Mouse (Mus musculus) thymus, adult 18-20 months (tissue): ENCODE measurements around the gene Tut1.
A peak's percentile ranks its signal among the peaks of the same experiment; 100 is the strongest.

Source experiments
- DNase-seq, 2 experiments: peaks; one replicate each; pipeline ENCODE4 v3.0.0; 2022; ENCODE audit warnings: mixed read lengths in 2 of 2

Gene Tut1

GRCm38 (mm10) chr19:8953135-8954039 is at the start of gene Tut1:
Tut1 (plus strand) TSS chr19:8953847.
- peak; percentile 80 to 87 for DNase-seq

DNA sequence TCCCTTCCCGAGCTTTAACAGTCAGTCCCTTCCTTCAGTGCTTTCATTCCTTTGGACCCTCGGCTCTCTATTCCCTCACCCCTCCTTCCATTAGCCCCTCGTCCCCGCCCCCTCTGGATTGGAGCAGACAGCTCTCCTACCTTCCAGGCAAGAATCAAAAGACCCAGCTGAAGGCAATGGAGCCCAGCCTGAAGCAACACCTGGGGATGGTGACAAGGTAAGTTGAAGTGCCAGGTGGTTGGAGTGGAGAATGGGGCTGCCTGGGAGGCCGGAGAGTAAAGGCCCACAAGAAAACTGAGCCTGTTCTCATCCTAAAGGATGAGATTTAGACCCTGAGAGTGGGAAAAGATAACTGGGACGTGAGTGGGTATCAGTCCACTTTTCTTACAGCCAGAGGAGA is 45.1 kb upstream of the Tut1 start:
- DNase-seq = no peak

DNA sequence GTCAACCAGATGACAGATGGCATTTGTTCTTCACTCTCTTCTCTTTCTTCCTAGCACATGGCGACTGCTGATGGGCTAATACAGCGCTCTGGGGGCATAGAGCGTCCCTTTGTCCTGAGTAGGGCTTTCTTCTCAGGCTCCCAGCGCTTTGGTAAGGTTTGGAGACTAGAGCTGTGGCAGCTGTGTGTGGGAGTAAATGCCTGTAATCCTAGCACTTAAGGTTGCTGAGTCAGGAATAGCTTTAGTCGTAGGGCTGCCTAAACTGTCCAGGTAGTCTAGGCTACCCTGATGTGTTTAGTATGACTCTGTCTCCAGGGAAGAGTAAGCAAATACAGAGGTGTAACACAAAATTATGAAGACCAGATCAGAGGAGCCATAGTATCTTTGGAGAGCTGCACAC is 41.8 kb upstream of the Tut1 start:
- DNase-seq = no peak

DNA sequence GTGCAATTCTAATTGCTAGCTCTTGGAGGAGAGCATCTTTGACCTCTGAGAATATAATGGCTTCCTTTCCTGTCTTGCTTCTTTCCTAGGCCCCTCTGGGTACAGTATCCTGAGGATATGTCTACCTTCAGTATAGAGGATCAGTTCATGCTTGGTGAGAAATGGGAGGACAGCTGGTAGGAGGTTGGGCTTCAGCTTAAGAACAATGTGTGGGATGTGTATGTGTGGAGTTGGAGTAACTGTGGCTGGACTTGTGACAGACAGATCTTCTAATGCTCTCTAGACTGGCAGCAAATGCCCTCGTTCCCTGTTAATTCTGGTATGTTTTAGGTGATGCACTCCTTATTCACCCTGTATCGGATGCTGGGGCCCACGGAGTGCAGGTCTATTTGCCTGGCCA is 39.4 kb upstream of the Tut1 start:
- DNase-seq = no peak

GRCm38 (mm10) chr19:8919000-8919399 is 34.6 kb upstream of the Tut1 start:
- DNase-seq = no peak

DNA sequence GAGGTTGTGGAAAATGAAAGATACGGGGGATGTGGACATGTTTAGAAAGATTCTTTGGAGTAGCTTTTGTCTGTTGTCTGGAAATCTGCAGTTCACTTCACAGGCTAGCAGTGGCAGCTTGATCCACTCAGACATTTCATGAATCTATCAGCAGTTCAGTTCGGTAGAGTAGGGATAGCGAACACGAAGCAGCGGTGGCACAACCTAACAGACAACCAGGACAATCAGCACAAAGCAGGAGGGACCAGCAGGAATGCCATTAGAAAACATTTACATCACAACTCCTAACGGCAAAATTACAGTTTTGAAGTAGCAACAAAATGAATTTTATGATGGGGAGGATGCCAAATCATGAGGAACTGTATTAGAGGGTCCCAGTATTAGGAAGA is 34.0 kb upstream of the Tut1 start:
- DNase-seq = no peak

DNA sequence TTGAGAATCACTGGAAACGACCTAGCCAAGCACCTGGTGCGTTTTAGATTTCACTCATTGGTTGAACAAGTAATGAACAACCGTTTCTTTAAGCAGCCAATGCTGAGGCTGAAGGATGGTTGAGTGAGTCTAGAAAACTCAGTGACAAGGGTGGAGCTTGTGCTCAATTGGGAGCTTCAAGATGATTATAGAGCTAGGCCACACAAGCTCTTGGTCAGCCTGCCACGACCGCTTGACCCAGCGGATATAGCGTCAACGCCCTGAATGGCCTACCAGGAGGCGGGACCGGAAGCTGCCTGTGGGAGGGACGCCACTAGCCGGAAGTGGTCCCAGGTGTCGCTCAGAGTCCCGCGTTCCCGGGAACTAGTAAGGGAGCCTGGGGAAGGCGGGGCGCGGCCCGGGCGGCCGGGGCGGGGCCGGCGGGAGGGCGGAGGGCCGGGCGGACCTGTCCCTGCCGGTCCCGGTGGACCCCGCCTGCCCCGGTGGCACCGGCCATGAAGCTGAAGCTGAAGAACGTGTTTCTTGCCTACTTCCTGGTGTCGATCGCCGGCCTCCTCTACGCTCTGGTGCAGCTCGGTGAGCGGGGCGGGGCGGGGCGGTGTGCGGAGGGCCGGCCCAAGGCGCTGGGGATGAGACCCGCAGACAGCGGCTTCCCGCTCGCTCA is 33.4 kb upstream of the Tut1 start, which contains the start of gene B3gat3:
Gene B3gat3, plus strand, starts transcription at position 302 of the 664 bp plus-strand sequence.
- peak; percentile 78 to 81 for DNase-seq

DNA sequence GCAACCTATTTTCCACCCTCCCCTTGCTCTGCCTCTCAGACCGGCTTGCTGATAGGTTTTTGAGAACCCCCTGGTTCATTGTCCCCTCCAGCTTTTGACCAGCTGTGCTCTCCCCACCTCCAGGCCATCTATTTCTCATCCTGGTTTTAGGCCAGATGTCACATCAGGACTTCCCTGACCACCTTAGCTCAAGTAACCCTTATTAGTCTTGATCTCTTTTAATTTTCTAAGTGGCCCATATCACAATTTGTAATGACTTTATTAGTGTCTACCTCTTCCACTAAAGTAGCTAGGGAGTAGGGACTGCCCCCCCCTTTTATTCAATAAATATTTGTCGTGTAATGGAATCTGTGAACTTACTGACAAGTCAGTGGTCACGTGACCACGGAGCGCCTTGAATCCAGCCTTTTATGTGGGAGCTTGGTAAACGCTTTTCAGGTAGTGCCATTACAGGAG is 32.8 kb upstream of the Tut1 start:
- DNase-seq = no peak

DNA sequence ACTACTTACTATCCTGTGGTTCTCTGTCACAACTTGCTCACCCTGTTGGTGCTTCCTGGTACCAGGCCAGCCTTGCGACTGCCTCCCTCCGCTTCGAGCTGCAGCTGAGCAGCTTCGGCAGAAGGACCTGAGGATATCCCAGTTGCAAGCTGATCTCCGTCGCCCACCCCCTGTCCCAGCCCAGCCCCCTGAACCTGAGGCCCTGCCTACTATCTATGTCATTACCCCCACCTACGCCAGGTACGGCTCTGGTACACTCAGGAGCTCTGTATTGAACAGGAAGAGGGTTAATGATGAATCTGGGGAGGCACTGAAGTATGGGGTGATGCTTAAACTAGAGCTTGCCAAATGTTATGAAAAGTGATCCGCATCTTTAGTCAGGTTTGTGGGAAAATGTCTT is 31.9 kb upstream of the Tut1 start:
- no peak for DNase-seq

DNA sequence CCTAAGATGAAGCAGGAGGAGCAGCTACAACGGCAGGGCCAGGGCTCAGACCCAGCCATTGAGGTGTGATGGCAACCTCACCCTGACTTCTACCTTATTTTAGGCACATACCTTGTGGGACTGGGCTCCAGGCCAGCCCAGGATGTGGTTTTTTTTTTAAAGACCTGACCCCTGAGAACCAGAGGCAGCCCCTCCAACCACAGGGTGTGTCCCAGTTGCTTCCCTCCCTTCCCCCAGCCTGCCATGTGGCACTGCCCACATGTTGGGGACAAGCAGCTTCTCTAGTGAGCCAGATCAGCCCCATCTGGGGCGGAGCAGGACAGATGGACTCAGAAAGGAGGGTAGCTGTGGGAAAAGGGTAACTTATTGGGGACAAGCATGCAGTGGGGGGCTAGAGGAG is 26.9 kb upstream of the Tut1 start:
- no peak for DNase-seq

- DNase-seq = no peak
Measured at GRCm38 (mm10) chr19:8927891-8928525, 25.6 kb upstream of the Tut1 start.

DNA sequence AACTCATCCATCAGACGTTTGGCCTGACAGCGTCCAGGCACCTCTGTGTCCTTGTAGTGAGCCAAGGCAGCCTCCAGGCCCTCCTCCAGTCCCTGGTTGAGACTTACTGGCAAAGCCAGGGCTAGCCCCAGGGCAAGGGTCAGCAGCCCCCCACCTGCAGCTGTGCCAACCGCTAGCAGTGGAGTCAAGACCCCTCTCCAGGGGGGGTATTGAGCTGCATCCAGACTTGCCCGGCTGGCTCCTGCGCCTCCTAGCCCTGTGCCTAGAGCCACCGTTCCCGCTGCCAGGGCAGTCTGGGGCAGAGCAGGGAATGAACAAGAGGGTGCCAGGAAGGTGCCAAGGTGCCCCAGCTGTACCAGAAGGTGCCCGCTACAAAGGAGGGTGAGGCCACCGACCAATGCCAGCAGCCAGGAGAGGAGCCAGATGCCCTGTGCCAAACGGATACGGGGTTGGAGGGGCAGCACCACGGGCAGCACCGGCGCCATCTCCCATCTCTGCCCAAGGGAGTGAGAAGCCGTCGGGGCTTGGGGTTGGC is 24.9 kb upstream of the Tut1 start:
- DNase-seq = no peak

DNA sequence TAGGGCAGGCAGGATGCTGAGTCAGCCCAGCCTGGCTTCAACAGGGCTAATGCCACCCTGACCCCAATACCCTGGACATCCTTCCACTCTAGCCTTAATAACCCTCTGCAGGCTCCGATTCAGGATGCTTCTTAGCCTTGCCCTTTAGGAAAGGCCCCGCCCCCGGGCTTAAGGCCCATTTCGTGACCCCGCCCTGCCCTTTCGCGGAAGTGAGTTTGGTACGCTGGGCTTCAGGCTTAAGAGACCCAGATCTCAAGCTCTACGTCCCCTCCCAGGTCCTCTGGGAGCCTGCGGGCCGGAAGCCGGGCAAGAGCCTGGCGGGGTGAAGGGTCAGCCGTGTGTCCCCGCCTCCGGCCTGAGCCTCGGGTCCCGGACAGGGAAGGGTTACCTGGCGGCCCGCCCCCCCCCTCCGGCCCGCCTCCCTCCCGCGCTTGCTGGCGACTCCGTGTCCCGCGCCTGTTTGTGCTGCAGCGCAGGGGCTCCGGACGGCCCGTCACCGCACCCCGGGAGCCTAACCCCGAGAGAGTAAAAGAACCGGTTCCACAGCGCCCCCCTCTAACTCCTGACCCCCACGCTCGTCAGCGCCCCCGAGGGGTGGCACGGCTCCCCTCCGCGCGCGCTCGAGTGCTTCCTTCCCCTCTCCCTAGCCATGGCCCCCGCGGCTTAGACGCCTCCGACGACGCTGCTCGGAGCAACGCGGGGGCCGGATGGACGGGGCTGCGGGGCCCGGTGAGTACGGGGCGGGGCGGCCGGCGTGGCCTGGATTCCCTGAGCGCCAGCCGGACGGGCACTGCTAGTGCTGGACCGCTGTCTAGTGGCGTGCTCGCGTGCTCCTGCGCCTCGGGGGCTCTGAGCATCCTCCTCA is 24.2 kb upstream of the Tut1 start, which contains the start of the genes Rom1 and Eml3:
Gene Rom1, minus strand, starts transcription at position 133 of the 865 bp plus-strand sequence.
Gene Eml3, plus strand, starts transcription at position 329 of the 865 bp plus-strand sequence.
- DNase-seq = peak; percentile 74 to 84

- no peak for DNase-seq
Measured at GRCm38 (mm10) chr19:8930117-8930516, 23.5 kb upstream of the Tut1 start.

DNA sequence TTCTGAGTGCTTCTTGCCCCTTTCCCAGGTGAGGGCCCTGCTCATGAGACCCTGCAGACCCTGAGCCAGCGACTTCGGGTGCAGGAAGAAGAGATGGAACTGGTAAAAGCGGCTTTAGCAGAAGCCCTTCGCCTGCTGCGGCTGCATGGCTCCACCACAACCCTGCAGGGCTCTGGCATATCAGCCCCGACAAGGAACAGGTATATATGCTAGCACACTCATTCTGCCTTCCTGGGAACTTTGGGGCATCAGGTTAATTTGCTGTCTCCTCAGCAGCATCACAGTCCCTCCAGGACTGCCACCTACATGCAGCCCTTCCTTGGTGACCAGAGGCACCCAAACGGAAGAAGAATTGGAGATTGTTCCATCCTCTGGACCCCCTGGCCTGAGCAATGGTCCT is 22.9 kb upstream of the Tut1 start:
- DNase-seq = no peak

GRCm38 (mm10) chr19:8936736-8937135 is 16.9 kb upstream of the Tut1 start:
- DNase-seq = no peak

GRCm38 (mm10) chr19:8940526-8941133 is 13.0 kb upstream of the Tut1 start:
- DNase-seq = no peak

- peak in 1 of 2 experiments; percentile 53 for DNase-seq
Measured at GRCm38 (mm10) chr19:8941136-8941514, 12.5 kb upstream of the Tut1 start.

DNA sequence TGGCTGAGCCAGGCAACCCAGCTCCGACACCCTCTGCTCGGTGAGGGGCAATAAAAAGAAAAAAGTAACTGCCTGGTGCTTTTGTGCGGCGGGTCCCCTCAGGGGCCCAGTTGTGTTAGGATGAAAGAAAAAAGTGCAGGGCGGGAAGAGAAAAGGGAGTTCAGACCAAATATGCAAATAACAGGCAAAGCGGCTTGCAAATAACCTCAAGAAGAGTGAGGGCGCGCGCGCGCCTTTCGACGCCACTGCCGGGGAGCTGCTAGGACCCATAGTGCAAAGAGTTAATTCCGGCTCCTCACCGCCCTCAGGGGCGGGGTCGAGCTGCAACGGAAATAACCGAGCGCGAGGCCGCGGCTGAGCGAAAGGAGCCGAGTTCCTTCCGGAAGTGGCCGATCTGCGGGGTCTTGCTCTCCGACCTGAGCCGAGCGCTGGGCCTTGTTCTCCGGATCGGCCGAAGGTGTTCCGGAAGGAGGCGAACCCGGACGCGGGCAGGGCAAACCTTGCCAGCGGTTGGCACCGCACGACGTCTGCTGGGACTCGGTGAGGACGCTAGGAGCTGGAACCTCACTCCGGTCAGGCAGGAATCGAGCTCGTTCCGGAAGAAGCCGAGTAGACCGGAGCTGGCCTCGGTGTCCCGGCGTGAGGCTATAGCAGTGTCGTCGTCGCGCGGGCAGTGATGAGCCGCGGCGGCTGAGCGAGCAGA is 12.0 kb upstream of the Tut1 start, which contains the start of gene Mta2:
Gene Mta2, plus strand, starts transcription at position 361 of the 703 bp plus-strand sequence.
- peak; percentile 96 to 97 for DNase-seq

GRCm38 (mm10) chr19:8942276-8942964 is 11.2 kb upstream of the Tut1 start:
- DNase-seq = no peak
